Mouse (Mus musculus) embryo, embryonic 10.5 days (tissue): ENCODE measurements around the gene Rdh7.
"Not testable (repeated sequence)": the region's sequence is repeated elsewhere in the genome, so short reads cannot be mapped to it uniquely, and the experiment has no call there.

Source experiments
- DNase-seq: peaks from one replicate; pipeline ENCODE4 v3.0.0-alpha.2; 2015; ENCODE audit warnings: low spot score

The Rdh7 gene

DNA sequence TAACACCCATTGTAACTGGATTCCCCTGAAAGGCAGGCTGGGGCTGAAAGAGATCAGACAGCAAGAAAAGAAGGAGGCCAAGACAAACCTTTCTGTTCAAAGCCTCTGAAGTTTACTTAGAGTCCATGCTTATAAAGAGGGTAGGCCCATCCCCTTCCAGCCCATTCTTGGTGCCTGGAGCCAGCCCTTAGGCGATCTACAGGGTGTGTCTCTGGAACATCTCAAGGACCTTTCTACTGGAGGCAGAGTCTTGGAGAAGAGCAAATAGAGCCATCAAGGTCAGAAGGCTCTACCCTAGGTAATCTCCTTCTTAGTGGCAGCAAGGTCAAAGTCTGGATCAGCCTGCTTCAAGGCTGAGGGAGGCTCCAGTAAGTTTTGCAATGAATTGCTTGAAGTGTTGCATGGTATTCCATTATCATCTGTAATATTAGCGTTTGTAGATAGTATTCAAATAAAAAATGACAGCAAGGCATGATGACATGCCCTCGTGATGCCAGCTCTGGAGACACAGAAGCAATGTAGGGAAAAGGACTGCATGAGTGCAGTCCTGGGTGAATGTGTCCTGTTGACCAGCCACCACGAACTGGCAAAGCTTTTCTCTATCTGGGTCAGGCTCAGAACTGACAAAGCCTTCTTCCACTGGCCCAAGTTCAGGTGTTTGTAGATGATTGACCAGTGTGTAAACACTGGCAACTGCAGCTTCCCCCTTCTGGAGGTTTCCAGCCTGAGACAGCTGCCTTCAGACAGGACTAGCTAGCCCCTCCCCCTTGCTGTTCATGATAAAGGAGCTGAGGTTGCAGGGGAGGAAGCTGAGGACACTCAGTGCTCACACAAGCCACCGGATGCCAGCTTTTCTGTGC, 4.8 kb upstream of the Rdh7 start:
- not testable (repeated sequence) for DNase-seq

DNA sequence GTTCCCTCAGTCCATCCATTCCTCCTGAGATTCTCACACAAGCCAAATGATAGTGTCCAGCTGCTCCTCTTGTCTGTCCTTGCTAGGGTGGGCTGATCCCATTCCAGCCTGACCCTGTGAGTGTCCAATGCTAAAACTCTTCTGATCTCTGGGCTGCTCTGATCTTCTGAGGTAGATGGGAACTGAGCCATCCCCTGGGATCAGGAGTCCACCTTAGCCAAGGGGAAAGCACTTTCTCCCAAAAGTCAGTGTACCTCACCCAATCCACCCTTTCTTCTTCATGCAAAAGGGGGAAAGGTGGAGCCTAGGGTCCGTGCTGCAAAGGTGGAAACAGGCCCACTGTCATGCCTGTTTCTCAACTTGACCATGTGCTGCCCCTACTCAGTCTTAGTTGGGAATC, 2.9 kb upstream of the Rdh7 start:
- no peak for DNase-seq

DNA sequence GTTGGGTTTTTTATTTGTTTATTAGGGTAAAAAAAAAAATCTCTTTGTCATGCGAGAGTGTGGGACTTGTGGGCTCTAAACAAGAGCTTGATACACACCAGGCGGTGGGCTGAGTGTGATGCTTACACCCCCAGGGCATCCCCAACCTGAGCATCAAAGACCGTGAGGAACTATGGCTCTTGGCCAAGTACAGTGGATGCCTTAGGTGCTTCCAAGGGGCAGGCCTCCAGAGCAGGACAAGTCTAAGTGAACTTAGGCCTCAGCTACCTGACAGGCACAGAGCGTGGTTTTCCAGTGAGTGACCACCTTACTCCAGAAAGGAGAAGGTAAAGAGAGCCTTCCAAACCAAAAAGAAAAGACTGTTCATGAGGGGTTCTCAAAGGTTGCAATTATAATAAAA, 1.6 kb downstream of the Rdh7 start:
- DNase-seq = no peak

DNA sequence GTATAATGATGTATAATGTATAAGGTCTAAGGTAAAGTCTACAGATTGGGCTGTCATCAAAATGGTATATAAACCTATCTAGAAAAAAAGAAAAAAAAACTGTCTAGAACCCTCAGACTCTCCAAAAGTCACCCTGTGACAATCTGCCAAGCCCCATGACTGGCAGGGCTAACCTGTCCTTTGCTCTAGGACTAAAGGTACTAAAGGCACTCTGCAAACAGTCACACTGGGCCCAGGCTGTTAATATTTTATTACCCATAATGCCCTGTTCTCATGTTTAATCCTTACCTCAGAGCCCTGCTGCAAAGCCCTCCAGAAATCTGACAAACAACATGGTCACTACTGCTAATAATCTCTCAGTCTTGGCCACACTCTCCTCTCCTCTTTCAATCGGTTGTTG, 2.1 kb downstream of the Rdh7 start:
- DNase-seq = no peak

- DNase-seq = no peak
Observed at GRCm38 (mm10) chr10:127881041-127881440, 7.6 kb downstream of the Rdh7 start.

DNA sequence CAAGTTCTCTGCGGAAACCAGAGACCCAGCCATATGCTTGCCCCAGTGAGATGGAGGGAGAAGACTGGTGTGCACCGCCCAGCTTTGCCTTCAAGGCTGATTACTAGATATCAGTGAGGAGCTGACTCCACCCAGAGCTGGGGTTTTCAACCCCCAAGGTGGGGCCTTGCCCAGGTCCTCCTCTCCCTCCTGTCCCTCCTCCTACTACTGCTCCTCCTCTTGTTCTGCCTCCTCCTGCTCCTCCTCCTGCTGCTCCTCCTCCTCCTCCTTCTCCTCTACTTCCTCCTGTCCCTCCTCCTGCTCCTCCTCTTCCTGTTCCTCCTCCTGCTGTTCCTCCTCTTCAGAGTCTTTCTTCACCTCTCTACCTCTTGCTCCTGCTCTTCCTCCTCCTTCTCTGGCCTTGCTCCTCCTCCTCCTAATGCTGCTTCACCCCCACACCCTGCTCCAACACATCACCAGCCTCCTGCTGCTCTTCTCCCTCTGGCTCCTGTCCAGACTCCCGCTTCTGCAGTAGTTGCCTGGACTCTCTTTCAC, 9.4 kb downstream of the Rdh7 start:
- DNase-seq = no peak

GRCm38 (mm10) chr10:127878262-127879057, 10.2 kb downstream of the Rdh7 start:
- no peak for DNase-seq

- DNase-seq = peak; percentile 2
Observed at GRCm38 (mm10) chr10:127877681-127878080, 10.9 kb downstream of the Rdh7 start.

DNA sequence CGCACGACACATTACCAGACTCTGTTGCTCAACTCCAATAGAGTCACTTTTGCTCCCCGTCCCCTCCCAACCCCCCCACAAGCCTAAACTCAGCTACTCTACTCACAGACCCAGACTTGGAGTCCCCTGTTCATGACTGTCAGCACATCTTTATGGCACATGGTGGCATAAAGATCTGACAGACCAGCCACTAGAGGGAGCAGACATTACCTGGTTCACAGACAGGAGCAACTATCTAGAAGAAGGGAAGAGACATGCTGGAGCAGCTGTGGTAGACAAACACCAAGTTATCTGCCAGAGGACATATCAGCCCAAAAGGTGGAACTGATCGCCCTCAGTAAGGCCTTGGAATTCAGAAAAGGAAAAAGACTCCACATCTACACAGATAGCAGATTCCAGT, 16.1 kb downstream of the Rdh7 start:
- DNase-seq = peak; percentile 20

- no peak for DNase-seq
Observed at GRCm38 (mm10) chr10:127866232-127866631, 22.4 kb downstream of the Rdh7 start, which contains the start of gene Rdh16f2. Gene Rdh16f2, plus strand, starts transcription at chr10:127866474.

GRCm38 (mm10) chr10:127864931-127865330, 23.7 kb downstream of the Rdh7 start:
- no peak for DNase-seq

- no peak for DNase-seq
Observed at GRCm38 (mm10) chr10:127856376-127856775, 32.2 kb downstream of the Rdh7 start.

DNA sequence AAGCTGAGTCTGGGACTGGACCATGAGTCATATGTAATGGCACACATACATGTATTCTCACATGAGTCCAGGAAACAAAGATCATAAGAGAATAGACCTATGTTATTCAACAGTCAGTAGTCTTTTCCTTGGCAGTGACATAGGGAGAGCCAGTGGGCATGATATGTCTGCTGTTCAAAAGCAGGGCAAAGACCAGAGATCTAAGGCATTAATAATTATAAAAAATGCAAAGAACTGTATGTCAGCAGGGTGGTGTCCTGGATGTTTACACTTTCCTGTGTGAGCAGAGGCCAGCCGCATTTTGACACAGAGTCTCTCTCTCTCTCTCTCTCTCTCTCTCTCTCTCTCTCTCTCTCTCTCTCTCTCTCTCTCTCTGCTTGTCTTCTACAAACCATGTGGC, 39.0 kb downstream of the Rdh7 start, which contains the start of gene Rdh19:
TSS of gene Rdh19 (plus strand) at position 301 of the 400 bp plus-strand sequence.
- DNase-seq = no peak

DNA sequence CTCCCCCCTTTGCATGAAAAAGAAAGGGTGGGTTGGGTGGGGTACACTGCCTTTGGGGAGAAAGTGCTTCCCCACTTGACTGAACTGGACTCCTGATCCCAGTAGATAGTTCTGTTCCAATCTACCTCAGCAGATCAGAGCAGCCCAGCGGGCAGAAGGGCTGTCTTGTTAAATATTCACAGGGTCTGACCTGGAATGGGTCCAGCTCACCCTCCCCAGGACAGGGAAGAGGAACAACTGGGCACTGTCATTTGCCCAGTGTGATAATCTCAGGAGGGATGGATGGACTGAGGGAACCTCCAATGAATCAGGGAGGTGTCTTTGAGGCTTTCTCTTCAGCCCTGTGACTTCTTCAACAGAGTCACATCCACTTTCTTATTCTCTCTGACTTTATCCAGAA, 40.5 kb downstream of the Rdh7 start:
- DNase-seq = no peak

GRCm38 (mm10) chr10:127845945-127846344, 42.7 kb downstream of the Rdh7 start:
- not testable (repeated sequence) for DNase-seq

- no peak for DNase-seq
Observed at GRCm38 (mm10) chr10:127840776-127841175, 47.8 kb downstream of the Rdh7 start.

- DNase-seq = no peak
Observed at GRCm38 (mm10) chr10:127838539-127838938, 50.1 kb downstream of the Rdh7 start.

DNA sequence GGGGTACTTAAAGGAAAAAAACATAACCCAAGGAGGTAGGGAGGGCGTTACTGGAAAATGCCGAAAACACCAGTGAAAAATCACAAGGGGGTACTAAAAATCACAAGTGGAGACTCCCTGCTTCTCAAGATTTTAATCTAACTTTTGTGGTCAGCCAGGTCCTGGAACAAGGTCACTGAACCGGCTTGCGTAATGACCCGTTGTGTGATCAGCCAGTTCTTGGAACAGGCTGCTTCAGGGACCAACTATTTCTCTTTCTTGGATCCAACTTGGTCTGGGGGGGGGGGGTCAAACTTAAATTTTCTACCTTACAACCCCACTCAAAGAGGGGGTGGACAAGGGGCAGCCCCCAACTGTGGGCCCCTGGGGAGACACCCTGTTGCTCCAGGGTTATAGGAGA, 50.8 kb downstream of the Rdh7 start:
- not testable (repeated sequence) for DNase-seq

DNA sequence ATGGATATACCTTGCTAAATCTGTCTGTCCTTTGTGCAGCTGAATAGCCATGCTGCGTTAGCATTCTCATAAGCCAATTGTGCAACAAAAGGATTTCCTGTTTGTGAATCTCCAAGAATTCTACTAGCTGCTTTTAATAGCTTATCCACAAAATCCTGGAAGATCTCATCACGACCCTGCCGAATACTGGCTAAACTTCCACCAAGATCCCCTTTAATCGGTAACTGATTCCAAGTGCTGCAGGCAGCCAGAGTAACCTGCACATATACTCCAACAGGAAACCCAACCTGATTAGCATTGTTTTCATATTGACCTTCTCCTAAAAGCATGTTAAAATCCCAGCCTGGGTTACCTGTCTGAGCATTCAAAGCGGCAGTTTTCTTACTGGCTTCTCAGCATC, 53.3 kb downstream of the Rdh7 start:
- no peak for DNase-seq

GRCm38 (mm10) chr10:127834186-127834585, 54.4 kb downstream of the Rdh7 start:
- not testable (repeated sequence) for DNase-seq
